Mouse (Mus musculus) layer of hippocampus, adult 11-12 months (tissue): ENCODE results near the gene Tnni3k.

Source experiments
- DNase-seq: peaks from one replicate; pipeline ENCODE4 v3.0.0; 2022; ENCODE audit warnings: low spot score

The Tnni3k gene

GRCm38 (mm10) chr3:154761108-154761507 lies 294.1 kb downstream of the Tnni3k start:
- no peak for DNase-seq

- DNase-seq, result no peak
Observed at GRCm38 (mm10) chr3:154758089-154758488, 297.1 kb downstream of the Tnni3k start.

GRCm38 (mm10) chr3:154755225-154755624 lies 300.0 kb downstream of the Tnni3k start:
- DNase-seq, result no peak

GRCm38 (mm10) chr3:154754505-154754904 lies 300.7 kb downstream of the Tnni3k start:
- DNase-seq, result no peak

- DNase-seq, result no peak
Observed at GRCm38 (mm10) chr3:154744317-154744716, 310.9 kb downstream of the Tnni3k start.

GRCm38 (mm10) chr3:154742927-154743326 lies 312.3 kb downstream of the Tnni3k start:
- DNase-seq, result no peak

GRCm38 (mm10) chr3:154741496-154741895 lies 313.7 kb downstream of the Tnni3k start:
- DNase-seq, result no peak
